Mouse (Mus musculus) hindbrain, embryonic 10.5 days (tissue): ENCODE results near the gene Panx3. TPM values are rescaled to one million over a fixed set of nuclear protein-coding genes. Genes with fewer than 3 reads are reported as not detected.

ENCODE experiments used
- polyA plus RNA-seq: library from polyadenylated mRNA; unstranded; fragments of >200 nt; fragmentation: Nextera tagmentation; extraction: Ambion mirVana; gene quantifications from 2 replicates; pipeline ENCODE4 v1.2.1, GENCODE M21; 2016

Gene Panx3
- polyA plus RNA-seq, 1 experiment from 2014 or later: 0.17 TPM

Other genes starting within 250 kb of the Panx3 start
- 29.1 and 148 TPM in 2 replicates for gene Robo3, start 236.0 kb downstream of the Panx3 start, polyA plus RNA-seq
- 36.8 and 40.0 TPM in 2 replicates for gene Msantd2, start 179.9 kb downstream of the Panx3 start, polyA plus RNA-seq
- gene Esam, start 141.2 kb downstream of the Panx3 start, polyA plus RNA-seq: 31.9 and 34.1 TPM in 2 replicates
- gene Vsig2, start 130.0 kb downstream of the Panx3 start, polyA plus RNA-seq: 0.60 and 0.78 TPM in 2 replicates
- 1.2 and 2.6 TPM in 2 replicates for gene Nrgn, start 116.3 kb downstream of the Panx3 start, polyA plus RNA-seq
- 6.0 and 8.2 TPM in 2 replicates for gene Siae, start 113.5 kb downstream of the Panx3 start, polyA plus RNA-seq
- gene Spa17, start 55.5 kb downstream of the Panx3 start, polyA plus RNA-seq: 12.1 and 22.2 TPM in 2 replicates
- gene Tbrg1, start 11.9 kb downstream of the Panx3 start, polyA plus RNA-seq: 132 and 144 TPM in 2 replicates
- gene Olfr160, start 47.0 kb upstream of the Panx3 start, polyA plus RNA-seq: not detected in 2 replicates
- not detected in 2 replicates for gene Olfr874, start 75.9 kb upstream of the Panx3 start, polyA plus RNA-seq
- gene Olfr875, start 102.6 kb upstream of the Panx3 start, polyA plus RNA-seq: not detected in 2 replicates
- gene Olfr876, start 133.8 kb upstream of the Panx3 start, polyA plus RNA-seq: not detected in 2 replicates
- not detected in 2 replicates for gene Olfr877, start 185.0 kb upstream of the Panx3 start, polyA plus RNA-seq
- gene Olfr145, start 227.5 kb upstream of the Panx3 start, polyA plus RNA-seq: not detected in 2 replicates
- gene Olfr878, start 248.6 kb upstream of the Panx3 start, polyA plus RNA-seq: not detected in 2 replicates